Mouse (Mus musculus) layer of hippocampus, adult 9-10 months (tissue): Measurements from ENCODE around the gene Nubp2.
A peak's percentile ranks its signal among the peaks of the same experiment; 100 is the strongest.

Experiments used
- DNase-seq: peaks from one replicate; pipeline ENCODE4 v3.0.0; 2022; ENCODE audit warnings: low spot score

Nubp2 gene

DNA sequence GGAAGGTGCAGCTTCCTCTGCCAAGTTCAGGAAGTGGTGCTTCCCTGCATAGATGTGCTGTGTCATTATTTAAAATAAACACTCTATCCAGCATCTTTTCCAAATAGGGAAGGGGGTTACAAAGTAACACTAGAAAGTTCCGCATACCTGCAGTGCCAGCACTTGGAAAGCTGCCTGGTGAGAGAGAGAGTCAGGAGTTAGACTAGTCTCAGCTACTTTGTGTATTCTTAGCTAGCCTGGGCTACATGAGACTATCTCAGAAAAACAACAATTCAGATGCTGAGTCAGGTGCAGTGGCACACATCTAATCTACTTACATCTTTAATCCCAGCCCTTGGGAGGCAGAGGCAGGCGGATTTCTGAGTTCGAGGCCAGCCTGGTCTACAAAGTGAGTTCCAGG lies 24.4 kb downstream of the Nubp2 start:
- no peak for DNase-seq

DNA sequence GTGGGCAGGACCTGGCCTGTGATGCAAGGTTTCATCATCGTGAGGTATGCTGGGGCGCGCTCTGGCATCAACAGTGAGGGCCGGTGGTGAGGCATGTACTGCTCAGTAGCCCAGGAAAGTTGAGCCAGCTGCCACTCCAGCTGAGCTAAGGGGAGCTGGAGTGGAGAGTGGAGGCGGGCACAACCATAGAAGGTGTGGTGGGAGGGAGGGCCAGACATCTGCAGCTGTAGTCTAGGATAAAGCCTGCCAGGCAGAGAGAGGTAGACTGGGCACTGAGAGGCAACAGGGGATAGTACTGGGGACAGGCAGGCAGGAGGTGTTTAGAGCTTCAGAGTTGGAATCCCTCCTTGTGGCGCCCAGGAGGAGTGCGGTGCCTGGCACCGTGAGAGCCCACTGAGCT lies 26.1 kb downstream of the Nubp2 start:
- DNase-seq = no peak

DNA sequence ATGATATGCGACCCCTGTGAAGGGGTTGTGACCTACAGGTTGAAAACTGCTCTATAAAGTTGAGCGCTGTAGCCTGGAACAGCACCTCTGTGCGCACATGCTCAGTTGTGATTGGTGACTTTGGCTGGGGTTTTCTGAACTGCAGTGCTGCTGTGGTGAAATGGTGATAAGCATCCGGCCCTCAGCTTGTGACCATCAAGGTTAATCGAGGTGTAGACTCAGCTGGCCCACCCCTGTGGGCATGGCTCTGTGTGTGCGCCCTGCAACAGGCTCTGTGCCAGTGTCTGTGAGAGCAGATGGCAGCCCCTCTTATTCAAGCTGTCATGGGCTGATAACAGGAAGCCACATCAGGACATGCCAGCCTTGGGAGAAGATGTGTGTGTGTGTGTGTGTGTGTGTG lies 27.2 kb downstream of the Nubp2 start:
- DNase-seq = no peak

DNA sequence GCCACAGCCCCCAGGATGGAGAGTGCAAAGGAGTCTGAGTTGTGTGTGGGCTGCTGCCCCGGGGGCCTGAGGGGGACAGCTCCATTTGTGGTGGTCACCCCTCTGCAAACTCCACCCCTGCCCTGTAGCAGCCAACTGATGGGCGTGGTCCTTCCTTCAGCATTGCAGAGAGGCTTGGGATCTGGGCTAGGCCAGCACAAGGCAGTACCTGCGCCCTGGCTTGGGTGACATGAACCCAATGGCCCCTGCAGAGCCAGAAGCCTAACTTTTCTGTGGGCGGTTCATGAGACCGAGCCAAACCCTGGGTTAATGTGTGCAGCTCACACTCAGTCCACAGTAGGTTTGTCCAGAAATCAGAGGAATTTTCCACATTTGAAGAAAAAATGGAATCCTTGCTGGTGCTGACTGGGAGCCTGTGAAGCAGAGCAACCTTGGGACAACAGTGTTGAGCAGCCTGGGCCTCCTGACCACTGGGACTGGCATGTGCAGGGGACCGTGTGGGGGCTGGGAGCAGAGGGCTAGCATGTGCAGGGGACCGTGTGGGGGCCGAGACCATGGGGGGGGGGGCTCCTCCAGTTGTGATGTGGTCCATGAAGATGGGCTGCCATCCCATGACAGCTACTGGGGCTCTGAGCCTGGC lies 28.2 kb downstream of the Nubp2 start:
- no peak for DNase-seq

DNA sequence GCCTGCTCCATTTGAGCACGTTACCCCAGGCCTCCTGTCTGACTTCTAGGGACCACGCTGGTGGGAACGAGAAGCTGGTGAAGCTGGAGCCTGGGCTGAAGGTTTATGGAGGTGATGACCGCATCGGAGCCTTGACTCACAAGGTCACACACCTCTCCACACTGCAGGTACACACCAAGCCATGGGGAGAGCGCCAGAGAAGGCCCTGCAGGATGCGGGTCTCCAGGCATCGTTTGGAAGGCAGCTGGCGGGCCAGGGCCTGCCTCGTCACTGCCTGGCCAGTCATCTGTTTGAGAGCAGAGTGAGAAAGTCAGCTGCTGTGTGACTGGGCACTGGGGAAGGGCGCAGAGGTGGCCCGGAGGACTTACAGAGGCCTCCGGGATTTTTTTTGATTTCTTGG lies 29.6 kb downstream of the Nubp2 start:
- no peak for DNase-seq

DNA sequence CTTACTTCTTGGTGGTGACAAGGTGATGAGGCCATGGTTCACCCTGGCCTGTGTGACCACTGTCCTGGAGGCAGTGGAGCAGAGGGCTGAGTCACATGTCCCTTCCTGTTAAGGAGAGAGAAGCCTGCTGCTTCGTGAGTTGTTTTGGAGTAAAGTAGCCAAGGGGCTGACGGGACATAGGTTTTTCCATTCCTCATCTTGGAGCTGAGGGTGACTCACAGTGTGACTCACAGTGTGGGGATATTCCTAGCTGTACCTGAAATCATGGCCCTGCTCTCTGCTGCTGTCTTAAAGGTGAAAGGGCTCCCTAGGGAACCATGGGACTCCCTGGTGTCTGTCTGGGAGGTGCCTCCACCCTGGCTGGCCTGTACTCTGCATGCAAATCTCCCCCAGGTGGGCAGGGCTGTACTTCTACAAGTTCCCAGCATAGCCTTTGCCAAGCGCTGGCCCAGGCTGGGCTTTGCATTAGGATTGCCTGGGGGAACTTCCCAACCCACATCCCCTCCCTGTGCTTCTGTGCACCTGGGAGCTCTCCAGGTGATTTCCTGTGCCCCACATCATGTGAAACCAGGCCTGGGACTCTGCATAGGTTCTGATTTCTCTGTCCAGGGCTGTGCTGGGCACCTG lies 30.2 kb downstream of the Nubp2 start:
- DNase-seq = no peak

DNA sequence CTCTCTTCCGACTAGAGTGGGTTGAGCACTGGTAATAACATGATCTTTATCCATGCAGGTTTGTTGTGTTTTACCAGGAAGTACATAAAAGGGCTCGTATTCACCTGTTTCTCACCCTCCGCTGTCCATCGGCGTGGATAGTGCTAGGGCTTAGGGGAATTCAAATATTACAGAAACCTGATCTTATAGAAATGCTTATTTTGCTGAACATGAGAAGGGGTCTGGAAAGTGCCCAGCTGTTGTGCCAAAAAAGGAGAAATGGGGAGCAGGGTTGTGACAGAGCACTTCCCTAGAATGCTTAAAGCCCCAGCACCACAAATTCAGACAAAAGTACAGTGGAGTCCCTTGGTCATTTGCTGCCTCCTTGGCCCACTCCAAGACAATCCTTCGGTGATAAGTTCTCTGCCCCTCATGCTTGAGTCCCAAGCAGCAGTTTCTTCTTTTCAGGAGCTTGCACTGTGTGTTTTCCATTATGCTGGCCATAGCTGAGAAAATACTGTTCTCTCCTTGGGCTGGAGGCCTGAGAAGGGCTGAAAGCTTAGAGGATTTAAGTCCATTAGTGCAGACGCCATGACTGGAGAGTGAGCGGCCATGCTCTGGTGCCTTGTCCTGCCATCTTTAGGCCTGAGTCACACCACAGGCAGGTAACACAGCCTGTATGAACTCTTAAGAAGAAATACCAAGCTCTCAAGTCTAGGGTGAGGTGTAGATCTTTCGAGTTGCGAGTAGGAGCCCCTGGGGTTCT lies 34.6 kb downstream of the Nubp2 start:
- no peak for DNase-seq

DNA sequence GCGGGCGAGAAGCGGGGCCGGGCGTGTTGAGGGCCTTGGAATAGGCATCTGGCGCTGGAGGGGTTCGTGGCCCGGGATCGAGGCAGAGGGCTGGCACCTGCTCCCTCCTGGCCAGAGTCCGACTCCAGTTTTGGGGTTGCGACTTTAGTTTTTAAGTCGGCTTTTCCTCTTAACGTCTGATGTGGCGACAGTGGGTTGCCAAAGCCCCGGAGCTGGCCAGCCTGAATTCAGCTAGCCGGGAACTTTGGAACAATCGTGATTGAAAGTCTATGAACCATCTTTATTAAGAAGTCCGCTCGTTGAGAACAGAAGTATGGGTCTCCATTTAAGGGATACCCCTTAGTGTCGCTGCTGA lies 35.4 kb downstream of the Nubp2 start:
- DNase-seq = no peak

DNA sequence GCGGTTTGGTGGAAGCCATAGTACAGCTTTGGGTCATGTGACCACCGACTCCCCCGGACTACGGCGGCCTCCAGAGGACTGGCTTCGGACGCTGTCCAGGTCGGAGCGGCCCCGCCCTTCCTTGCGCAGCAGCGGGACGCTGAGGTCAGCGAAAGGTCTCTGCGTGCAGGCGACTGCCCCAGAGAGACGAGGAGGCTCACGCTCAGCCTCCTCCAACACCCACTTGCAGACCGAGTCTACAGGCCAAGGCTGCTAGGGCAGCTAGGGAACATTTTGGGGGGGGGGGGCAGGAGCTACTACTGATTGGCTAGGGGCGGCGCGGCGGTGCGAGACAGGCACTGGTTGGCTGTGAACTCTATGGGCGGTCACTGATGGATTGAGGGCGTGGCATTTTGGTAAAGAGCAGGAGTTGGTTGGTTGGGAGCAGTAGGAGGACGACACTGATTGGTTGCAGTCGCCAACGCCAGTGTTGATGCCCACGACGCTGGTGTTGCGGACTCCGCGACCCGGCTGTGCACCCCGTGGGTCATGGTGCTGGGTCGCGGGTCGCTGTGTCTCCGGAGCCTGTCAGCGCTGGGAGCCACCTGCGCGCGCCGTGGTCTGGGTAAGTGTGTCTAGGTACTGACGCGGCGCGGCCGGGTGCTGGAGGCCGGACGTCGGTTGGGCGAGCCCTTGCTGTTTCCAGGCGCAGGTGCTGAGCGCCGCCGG lies 35.9 kb downstream of the Nubp2 start, which contains the start of gene Fahd1:
Fahd1 (minus strand) TSS at position 300 of the 708 bp plus-strand sequence.
- DNase-seq = peak; percentile 94

DNA sequence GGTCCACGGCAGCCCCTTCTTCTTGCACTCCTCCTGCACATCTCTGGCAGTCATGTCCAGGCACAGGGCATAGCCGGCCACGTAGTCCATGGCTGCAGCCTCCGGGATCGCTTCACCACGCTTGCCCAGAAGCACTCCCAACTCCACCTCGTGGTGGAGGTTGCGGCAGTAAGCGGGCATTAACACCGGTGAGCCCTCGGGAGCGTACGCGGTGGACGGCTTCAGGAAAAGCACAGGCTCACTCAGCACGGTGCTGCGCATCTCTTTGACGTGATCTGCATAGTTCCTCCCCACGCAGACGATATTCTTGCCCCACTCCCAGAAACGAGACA lies 36.5 kb downstream of the Nubp2 start:
- no peak for DNase-seq

DNA sequence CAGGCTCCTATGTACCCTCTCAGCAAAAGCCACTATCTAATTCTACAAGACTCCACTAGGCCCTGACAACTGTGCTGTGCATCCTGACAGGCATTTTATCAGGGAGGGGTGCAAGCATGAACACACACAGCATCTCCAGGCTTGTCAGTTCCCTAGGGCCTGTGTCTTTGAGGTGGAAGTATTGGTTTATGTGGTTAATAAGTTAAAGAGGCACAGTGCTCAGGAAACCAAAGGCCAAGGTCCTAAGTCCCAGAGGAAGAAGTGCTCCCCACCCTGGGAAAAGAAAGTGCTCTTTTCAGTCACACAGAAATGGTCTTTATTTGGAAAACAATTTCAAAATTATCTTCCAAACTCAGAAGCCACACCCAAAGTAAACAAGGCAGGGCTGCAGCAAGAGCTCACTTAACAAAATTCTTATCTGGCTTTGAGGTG lies 37.5 kb downstream of the Nubp2 start:
- DNase-seq = no peak

DNA sequence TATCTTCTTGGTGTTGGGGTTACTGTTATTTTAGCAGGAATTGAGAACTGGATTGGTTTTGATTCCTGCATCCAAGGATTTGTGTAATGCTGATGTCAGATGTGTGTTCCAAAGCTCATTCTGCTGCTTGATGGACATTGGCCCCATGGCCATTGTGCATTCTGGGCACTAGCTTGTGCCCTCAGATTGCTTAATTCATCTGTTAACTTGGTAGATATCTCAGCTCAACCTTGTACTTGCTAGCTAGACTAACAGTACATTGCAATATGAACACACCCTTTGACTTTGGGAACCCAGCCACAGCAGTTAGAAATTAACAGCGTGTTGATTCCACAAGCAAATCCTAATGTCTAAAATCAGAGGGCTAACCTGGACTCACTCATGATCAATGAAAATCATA lies 38.8 kb downstream of the Nubp2 start:
- no peak for DNase-seq

DNA sequence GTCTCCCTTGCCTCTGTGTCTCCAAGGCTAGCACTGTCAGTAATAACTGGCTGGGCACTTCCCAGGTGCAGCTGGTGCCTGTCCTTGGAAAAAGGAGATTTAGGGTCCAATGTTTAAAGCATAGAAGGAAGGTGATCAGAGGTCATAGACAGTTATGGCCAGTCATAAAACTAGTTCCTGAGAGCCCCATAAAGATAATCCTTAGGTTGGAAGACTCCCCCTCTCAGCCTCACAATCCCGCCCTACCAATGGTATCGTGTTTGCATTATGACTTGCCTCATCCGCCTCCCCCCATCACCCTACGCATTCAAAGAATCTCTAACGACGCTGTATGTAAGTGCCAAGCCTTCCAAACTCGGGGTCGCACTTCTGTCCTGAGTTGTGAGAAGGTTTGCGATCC lies 41.6 kb downstream of the Nubp2 start:
- no peak for DNase-seq

DNA sequence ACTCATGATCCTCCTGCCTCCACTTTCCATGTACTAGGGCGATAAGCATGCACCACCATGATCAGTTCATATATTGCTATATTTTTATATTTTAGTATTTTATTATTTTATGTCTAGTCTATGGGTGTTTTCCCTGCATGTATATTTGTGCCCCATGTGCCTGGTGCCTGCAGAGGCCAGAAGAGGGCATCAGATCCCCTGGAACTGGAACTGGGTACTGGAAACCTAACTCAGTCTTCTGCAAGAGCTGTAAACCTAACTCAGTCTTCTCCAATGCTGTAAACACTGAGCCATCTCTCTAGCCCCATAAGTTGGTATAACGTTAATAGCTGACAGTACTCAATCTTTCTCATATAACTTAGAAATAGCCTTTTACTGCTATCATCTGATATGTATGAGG lies 43.5 kb downstream of the Nubp2 start:
- DNase-seq = no peak

DNA sequence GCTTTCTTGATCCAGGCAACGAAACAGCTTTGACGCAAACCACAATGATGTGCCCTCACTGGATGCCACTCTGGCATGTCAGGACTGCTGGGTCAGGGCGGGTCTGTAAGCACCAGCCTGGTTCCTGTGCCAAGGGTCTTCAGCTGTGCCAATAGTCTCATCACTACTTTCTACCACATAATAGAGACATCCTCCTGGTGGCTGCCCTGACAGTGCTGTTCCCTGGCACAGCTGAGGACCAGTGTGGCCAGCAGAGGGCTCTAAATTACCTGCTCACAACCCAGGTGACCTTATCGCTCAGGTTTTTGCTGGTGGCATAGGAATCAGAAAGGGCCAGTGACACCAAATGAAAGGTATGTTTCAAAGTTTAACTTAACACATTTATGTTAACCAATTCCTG lies 45.0 kb downstream of the Nubp2 start:
- no peak for DNase-seq

DNA sequence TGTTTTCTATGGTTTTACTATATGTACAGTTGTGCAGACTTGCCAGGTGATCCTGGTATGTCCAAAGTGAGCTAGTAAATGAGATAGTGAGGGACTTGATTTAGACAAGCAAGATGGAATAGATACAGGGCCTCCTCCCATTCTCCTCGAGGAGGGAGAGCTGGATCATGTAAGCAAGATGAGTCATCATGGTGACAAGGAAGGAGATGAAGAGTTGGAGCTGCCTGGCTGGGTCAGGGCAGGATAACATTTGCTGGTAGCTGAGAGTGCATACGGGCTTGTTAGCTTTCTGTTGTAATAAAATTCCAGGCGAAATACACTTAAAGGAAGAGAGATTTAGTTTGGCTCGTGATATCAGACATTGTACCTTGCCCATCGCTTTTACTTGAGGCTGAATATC lies 45.8 kb downstream of the Nubp2 start:
- no peak for DNase-seq

DNA sequence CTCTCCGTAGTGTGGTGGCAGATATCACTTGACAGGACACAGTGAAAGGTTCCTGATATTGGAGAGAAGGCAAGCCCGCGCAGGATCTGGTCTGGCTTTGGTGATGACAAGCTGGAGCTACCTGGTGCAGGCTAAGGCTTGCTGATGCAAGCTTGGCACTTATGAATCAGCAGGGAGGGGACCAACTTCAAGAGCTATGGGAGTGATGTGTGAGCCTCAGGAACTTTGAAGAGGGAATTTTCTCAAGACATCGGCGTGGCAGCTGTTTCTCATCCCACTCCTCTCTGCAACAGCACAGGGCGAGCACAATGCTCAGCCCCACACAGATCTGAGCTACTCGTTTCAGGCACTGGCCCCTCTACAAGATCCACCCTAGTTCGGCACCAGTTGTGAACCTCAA lies 46.3 kb downstream of the Nubp2 start, which contains the start of gene Hagh:
Hagh (plus strand) TSS at position 302 of the 400 bp plus-strand sequence.
- no peak for DNase-seq
